Mouse (Mus musculus) cerebellum, postnatal 10 days (tissue): ENCODE measurements at regions not wholly inside any gene's neighbourhood (a gene's known extent, or its start where the extent isn't known, plus 50 kb on each side); places are given as distances from the start of the nearest gene placed in this dataset.

Experiments
- DNase-seq, 2 experiments: peaks; one replicate each; pipeline ENCODE4 v3.0.0; 2021; ENCODE audit warnings: mixed read lengths in 2 of 2

DNA sequence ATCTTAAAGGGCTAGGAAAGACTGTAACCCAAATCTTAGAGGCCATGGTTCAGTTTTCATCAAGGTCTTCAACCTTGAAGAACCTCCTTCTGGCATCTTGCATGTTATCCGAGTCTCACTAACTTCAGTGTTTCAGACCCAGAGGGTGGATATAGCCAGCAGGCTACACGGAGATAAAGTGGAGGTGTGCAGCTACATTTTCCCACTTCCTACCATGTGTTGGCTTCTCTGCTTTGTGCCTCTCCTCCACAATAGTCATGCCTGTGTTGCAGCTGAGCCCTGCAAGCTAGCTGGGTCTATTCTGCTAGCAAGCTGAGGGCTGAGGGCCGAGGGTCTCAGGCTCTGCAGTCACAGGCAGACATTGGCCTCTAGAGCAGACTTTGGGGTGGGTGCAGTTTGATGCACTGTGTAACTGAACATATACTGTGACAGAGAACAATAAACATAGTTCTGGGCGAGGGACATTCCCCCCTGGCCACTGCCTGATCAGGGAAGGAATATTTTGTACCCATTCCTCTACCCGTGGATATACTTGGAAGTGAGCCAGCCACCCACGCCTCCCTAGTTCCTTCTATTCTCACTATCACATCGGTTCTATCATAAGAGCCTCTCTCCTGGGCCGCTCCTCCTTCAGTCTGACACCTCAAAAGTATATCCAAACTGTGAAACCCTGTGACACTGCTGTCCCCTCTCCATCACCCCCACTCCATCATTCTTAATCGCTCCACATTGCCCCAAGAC, 152.6 kb upstream of the Mycn start:
- no peak for DNase-seq

DNA sequence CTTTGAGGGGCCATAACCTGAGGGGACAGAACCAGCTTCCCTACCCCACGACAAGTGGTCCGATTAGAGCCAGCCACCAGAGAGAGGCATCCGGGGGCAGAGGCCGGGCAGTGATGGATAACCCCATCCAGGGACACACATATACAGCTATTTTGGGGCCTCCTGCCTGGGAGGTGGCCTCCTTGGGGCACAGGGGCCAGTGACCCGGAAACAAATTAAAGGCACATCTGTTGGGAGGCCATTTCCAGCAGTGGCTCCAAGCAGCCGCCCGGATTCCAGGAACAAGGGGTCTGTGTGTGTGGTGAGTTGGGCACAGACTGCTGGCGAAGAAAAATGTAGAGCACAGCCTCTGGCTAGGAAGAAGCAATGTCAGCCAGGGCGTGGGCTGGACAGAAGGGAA, 144.2 kb upstream of the Mycn start:
- no peak for DNase-seq

DNA sequence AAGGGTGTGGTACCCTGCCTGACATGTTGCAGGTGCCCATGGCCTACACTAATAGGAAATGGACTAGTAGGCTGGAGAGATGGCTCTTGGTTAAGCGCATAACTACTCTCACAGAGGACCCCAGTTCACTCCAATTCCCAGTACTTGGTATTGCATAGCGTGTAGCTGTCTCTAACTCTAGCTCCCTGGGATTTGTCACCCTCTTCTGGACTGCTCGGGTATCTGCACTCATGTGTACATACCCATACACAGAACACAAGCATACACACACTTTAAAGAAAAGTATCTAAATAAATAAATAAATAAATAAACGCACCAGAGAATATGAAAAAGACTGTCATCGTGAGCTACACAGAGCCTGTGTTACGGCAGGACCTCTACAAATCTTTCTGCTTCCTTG, 143.8 kb upstream of the Mycn start:
- no peak for DNase-seq

DNA sequence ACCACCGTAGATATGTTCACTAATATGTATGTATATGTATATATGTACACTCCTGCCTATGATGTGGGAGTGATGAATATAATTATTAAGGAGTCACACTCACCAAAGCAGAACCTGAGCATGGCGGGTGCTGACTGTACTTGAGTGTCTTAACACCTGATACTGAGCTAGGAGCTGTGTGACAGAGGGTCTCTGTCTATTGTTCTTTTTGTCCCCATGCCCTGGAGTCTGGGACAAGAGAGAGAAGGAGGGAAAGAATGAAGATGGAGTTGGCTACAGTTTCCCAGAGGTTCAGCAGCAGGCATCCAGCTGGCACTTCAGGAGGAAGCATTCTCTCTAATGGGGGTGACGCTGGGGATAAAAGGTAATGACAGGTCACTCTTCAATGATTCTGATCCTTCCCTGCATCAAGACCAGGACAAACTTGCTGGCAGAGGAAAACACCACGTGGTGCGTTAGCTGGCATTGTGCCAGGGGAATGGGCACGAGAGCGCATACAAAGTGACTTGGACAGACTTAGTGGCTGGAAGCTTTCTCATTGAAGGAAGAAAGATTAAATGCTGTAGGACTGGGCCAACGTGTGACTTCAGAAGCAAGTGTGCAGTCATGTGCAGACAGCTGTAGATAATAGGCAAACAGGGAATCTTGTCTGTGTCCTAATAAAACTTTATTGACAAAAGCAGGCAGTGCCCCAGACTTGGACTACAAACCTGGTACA, 141.8 kb upstream of the Mycn start:
- peak; percentile 77 to 83 for DNase-seq

DNA sequence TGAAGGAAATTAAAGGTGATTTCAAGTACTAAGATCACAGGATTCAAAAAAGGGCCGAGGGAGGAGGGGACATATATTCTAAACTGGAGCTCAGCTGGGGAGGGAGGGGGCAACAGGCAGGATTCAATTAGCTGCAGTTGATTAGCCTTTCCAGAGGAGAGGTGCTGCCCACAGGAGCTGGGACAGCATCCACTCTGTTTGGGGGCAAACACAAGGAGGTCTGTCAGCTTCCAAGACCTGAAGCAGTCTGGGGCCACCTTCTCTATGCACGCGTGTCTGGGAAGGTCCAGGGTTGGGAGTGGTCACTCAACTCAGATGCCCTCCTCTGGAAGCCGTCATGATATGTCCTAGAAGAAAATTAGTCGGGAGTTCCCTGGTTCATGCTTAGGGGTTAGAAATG, 139.1 kb upstream of the Mycn start:
- DNase-seq = no peak

DNA sequence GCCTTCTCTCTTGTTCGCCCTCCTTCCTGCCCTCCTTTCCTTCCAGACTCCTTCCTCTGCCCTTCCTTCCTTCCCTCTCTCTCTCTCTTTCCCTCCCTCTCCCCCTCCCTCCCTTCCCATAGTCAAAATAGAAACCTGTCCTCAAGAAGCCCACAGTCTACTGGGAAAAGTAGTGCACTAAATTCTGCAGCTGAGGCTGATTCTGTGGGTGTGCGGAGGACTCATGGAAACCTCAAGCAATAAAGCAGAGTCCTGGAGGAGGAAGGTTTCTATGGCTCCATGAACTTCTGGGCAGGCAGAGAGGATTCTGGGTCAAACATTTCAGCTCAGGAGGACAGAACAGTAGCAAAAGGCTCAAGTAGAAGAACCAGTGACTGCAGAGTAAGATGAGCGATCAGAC, 138.1 kb upstream of the Mycn start:
- no peak for DNase-seq

DNA sequence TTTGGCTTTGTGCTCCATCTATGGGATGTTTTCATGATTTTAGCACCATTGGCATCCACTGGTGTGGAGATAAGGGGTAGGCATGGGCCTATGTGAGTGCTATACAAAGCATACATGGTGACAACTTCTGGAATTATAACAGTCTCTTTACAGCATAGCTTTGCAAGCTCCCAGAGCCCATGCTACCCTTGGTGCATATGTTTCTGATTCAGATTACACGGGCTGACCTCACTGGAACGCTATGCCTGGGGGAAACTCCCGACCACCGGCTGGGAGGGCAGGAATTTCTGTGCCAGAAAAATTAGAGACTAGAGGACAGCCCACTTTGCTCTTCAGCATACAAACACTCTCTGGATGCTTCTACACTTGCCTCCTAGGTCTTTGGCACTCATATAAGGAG, 136.0 kb upstream of the Mycn start:
- DNase-seq = peak in 1 of 2 experiments; percentile 24

DNA sequence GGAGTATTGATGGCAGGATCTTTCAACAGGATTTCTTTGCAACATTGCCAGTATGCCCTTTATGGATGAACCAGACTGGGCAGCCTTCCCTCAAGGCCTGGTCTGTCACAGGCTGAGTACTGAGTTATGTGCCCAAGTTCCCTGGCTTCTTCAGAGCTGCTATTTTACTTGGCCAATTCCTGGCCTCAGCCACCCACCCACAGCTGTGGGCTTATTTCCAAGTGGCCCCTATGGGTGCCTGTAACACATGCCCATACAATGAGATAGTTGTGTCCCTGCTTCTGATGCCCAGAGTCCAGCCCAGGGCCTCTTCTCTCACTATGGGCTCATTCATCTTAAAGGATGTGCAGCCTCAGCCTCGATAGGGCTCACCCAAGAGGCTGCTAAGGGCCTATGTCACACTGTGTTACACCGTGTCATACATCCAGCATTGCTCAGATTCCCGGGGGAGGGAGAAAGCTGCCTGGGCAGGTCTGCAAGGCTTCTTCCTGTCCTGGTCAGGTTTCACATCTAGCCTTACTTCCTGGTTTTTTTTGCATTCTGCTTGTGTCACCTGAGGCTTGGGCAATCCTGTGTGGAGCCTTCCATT, 135.1 kb upstream of the Mycn start:
- DNase-seq = no peak

DNA sequence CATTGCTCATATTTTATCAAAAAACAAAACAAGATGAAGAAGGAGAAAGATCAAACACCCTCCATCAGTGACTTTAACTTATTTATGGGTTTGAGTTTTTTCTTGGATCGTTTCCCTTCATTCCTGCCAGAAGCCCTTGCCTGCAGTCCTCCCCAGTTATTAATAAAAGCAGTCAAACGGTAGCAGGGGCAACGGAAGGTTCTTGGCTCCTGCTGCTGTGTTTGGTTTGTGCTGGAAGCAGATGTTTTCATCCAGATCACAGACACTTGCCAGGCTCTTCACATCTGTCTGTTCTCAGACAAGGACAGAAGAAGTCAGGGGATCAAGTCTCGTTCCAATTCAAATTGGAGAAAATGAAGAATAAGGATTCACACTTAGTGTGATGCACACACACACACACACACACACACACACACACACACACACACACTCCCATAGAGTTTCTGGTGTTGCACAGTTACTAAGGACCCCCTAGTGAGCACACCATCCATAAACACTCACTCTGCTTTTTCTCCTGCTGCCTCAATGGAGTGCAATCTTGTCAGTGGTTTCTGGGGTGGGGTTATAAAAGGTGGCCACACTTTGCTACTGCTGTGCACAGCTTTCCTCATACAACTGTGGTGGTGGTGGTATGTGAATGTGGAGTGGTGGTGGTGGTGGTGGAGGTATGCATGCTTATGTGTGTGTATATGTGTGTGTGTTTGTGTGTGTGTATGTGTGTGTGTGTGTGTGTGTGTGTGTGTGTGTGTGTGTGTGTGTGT, 131.6 kb upstream of the Mycn start:
- DNase-seq = no peak

DNA sequence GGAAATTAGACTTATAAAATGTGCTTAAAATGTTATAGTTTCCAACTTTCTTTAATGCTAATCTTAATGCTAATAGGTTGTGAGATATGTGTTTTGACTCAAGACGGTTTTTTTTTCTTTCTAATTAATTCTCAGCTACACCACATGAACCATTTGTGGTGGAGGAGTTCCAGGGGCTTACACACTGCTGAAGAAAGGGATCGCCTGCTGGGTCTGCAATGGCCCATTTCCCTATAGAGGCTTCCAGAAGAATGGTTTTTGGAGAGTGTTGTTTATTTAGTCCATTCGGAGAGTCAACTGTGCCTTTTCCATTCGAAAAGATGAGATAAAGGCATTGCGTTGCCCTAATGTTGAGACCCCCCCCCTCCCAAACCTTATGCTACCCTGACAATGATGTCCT, 125.6 kb upstream of the Mycn start:
- no peak for DNase-seq

DNA sequence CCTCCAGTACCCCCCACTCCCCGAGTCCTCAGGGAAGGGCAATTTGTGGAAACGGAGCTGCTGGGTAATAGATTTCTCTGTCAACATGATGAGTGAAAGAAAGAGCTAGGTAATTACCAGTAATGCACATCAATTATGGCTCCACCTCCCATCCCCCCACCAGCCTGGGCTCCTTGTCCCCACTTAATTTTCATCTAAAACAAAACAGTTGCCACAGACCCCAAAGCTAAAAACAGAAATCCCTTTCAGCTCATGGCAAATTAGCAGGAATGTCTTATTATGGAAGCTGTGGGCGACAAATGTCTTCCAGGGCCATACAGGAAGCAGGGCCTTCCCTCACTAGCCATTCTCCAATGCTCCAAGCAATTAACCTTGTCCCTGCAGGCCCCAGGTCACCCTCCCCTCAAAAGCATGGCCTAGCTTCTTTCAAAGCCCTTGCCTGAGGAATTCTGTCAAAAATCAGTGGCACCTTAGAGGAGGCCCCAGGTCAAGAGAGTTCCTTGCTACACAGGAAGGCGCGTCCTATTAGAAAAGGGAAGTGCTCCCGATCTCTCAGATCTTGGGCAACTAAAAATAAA, 125.0 kb upstream of the Mycn start:
- DNase-seq = no peak

DNA sequence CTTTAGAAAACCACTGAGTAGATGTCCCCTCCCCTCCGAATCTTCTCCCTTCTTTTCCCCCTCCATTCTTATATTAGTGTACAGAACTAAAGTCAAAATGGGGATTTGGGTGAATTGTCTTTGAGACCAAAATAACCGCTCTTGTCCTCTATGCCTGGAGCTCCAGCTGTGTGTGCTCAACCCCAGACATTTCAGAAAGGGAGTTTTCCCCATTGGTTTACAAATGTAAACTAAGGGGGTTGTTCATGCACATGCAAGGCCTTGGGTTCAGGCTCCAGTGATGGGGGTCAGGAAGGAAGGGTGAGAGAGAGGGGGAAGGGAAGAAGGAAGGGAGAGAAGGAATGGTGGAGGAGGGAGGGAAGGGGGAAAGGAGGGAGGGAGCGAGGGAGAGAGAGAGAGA, 117.8 kb upstream of the Mycn start:
- no peak for DNase-seq

DNA sequence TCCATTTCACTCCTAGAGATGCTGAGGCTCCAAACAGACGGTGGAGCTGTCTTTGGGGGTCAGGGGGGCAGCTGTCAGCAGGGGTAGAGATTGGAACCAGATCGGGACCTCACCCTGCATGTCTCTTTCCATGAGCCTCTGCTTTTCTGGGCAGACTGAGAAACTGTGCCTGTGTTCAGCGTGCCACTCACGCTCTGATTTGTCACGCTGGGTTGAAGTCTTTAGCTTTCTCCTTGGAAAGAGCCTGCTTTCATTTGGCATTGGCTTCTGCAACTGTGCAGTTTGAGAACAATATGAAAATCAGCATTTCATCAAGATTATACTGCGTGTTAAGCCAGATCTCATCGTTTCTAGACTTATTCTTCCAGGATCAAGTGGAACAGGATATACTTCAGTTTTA, 114.5 kb upstream of the Mycn start:
- DNase-seq = peak; percentile 18 to 35

DNA sequence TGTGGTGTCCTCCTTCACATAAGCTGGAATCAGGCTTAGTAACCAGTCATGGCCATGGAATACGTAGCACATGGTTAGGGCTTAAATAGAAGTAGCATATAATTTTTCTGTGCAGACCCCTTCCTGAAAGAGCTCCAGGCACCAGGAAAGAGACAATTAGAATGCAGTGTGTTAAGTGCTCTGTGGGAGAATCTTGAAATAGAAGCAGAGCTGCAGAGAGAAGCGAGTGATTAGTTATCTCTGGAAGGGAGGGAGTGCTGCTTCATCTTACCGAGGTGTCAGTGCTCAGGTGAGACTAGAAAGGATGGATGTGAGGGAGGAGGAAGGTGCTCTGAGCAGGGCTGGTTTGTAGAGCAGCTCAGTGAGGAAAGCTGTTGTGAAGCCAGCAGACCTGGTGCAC, 112.9 kb upstream of the Mycn start:
- no peak for DNase-seq

DNA sequence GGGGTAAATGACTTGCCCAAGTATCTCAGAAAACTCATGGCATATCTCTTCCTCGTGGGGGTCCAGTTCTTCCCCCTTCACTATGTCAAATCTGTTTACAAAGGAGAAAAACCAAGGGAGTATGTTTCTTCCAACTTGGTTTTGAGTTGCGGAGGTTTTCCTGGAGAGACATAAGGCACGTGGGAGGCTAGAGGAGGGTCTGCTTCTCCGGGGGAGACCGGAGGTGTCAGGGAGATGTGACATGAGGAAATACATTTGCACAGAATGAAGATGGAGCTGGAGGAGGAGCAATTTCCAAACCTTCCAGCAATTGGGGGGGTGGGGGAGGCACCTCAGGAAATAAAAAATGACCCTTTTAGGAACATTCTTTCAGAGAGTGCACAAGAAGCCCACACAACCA, 112.0 kb upstream of the Mycn start:
- DNase-seq = no peak

DNA sequence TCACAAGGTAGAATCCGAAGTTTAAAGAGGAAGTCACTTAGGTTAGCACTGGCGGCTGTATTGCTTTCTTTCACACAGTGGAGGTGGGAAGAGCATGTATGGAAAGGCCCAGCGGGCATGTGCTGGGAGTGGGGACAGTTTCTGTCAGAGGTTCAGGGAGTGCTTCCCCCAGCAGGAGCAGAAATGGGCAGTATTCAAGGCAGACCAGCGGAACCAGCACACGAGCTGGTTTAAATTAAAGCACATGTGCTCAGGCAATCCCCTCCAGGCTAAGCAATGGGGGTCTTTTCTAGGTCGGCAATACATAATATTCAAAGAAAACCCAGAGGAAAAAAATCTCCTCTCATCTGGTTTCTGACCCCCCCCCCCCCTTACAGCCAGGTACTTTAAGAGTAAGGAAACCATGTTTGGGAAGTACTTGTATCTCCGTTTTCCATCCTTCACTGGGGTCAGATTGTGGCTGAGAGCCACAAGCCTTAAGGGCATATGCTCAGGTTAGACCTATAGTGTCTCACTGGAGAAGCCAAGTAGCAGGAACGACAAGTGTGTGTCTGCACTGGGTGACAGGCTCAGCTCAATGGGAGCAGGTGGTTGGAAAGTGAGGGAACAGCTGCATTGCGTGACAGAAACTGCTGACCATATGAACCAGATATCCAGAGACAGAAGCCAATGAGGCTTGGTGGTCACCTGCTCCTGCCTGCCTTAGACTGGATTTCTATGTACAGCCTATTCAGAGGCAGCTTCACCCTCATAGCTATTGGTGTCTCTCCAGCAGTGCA, 111.3 kb upstream of the Mycn start:
- DNase-seq = no peak

DNA sequence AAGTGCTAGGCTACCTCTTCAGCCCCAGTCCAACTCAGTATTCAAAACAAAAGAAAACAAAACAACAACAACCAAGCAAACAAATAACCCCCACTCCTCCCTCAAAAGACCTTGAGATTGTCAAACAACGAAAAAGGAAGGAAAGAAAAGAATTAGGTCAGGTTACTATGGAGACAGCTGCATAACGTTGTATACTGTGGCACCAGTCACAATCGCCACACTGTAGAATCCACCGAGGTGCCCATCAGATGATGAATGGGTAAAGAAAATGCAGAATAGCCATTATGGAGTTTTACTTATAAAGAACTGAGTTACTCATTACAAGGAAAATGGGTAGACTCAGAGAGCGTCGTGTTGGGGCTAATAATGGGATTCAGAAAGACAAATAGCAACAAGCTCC, 110.5 kb upstream of the Mycn start:
- no peak for DNase-seq

DNA sequence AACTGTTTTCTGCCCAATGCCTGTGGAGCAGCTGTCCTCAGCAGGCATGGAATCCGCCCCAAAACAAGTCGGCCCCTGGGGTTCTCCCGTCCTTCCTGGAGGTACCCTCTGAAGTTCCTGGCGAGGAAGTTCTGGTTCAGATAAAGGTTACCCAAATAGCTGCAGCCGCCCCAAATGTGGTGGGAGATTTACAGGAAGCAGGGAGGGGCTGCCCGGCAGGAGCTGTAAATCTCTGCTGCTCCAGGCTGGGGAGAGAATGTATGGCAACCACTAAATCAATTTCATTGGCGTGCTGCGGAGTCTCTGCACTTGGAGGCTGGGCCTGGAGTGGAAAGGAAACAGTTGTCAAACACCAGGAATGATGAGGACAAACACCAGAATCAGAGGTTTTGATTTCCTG, 107.9 kb upstream of the Mycn start:
- no peak for DNase-seq

DNA sequence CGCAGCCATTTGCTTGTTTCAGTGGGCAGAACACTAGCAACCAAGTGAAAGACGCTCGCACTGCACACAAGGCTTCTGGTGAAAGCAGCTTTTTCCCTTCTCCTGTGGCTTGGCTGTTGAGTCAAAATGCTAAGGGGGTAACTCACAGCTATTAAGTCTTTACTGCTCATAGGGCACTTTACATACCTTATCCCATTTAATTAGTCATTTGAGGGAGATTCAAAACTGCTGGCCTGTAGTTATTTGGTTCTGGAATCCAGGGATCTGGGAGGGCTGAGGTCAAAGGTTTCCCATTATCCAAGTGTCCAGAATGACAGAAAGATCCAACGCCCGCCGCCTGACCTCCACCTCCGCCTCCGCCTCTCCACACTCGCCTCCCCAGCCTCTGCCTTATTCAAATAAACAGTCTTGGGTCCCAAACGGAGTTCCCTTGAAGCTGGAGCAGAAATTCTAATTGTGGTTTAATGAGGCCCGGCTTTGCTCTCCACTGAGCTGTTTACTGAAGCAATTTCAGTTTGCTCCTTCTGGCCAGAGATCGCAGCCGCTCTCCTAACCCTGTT, 106.5 kb upstream of the Mycn start:
- no peak for DNase-seq

DNA sequence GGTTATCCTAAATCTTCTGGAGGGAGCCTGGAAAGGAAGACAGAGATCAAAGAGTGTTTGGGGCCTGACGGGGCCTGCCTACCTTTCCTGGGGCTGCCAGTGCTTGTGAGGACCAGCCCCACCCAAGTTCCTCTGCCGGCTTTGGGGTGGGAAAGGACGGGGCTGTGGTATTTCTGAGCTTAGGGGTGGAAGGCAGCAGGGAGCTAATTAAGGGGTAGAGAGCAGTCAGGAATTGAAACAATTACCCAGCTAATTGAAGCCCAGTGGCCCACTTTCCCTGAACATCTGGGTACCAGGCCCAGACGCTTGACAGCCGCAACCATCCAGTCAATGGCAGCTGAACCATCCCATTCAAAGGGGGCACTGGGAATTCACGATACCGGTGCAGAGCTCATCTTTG, 101.2 kb upstream of the Mycn start:
- no peak for DNase-seq

DNA sequence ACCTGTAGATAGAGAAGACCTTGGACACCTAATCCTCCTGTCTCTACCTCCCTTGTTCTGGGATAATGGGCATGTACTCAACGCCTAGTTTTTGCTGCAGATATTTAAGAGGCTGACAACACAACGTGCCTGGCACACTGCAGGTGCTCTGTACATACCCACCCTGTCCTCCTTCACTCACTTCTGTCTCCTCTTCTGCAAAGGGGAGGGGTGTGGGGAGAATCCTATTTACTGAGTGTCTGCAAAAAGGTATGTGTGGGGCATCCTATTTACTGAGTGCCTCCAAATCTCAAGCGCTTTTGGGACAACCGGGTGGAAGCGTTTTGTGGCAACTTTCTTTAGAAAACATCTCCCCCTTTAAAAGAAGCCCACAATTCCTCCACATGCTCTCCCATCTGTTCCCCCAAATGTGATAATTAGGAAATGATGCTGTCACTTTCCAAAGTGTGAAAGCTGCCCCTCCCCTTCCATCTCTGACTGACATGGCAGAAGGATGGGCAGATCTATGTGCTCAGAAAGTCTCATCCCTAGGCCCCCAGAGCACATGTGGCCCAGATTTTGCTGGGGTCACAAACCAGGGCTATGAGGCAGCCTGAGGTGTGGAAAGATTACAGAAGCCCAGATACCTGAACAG, 93.5 kb upstream of the Mycn start:
- no peak for DNase-seq

DNA sequence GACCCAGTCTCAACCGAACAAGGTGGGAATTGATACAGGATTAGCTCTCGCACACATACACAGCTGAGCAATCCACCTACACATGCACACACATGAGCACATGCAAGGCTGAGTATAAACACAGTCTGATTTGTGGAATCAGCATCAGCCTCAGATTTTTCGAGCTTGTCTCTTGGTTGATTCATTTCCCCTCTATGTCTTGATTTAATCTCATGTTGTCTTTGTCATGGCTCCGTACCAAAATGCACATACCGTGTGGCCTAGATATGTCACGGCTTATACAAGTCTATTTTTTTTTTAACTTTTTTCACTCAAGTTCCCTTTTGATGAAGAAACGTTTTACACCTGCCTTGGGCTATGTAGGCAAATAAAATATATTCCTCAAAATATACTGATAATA, 88.6 kb upstream of the Mycn start:
- DNase-seq = no peak
